ENCODE assay signal across 8 mouse cellular contexts in the genomic region with DNA sequence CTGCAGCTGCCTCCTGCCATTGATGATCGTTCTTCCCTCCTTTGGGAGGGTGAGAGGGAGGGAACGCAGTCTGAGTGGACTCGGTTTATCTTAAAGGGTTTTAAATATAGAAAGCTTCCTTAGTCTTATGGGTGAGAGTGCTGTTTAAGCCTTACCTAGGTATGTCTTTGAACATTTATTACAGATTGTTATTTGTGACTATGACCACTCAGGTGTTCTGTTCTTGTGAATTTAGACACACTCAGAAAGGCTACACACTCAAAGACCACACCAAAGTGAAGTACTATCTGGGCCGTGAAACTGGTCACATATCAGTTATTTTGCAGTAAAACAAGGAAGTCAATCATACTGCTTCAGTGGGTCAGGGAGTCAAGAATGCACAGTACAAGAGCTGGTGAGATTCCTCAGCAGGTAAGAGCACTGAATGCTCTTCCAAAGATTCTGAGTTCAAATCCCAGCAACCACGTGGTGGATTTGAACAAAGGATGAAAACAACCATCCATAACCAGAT. TPM values are rescaled to one million over a fixed set of nuclear protein-coding genes. Genes with fewer than 3 reads are reported as not detected.
A peak's percentile ranks its signal among the peaks of the same experiment; 100 is the strongest.
DNase-seq lines count a peak whose midpoint lies in the region; ATAC-seq and TF ChIP-seq lines count a peak whose summit lies in the region.

No protein-coding gene starts in this region.

- H3K36me3 ChIP-seq in embryonic facial prominence, embryonic 14.5 days (ENCODE audit: control insufficient read depth, insufficient read depth, low read length): no peaks in the 10 kb centered on the region
- H3K36me3 ChIP-seq in heart, embryonic 16.5 days (ENCODE audit: control insufficient read depth, insufficient read depth): no peaks in the 10 kb centered on the region
- H3K36me3 ChIP-seq in lung, embryonic 15.5 days: no peaks in the 10 kb centered on the region

- H3K27ac ChIP-seq in embryonic facial prominence, embryonic 14.5 days (replicated peaks; ENCODE audit: low read depth, low read length): peak overlapping the region; percentile 11; the same call in 1 of the 2 replicates
- peak overlapping the region; percentile 64 for H3K27ac ChIP-seq in heart, embryonic 16.5 days (ENCODE audit: low read length)
- peak overlapping the region; percentile 43 for H3K27ac ChIP-seq in layer of hippocampus, adult 2 months
- H3K27ac ChIP-seq in lung, embryonic 15.5 days: peak overlapping the region; percentile 69

- no peak overlapping the region for H3K9ac ChIP-seq in embryonic facial prominence, embryonic 14.5 days (ENCODE audit: low read depth, low read length)
- 0 out of 2 replicates have a peak overlapping the region, but pooled peaks have one; percentile 21 for H3K9ac ChIP-seq in heart, embryonic 16.5 days (ENCODE audit: low read length)
- H3K9ac ChIP-seq in lung, embryonic 15.5 days: no peak overlapping the region

- H3K4me3 ChIP-seq in embryonic facial prominence, embryonic 14.5 days (ENCODE audit: low read depth, low read length): no peak overlapping the region
- H3K4me3 ChIP-seq in heart, embryonic 16.5 days (ENCODE audit: low read length): no peak overlapping the region
- H3K4me3 ChIP-seq in layer of hippocampus, adult 2 months: peak overlapping the region; percentile 15; the same call in 1 of the 2 replicates
- no peak overlapping the region for H3K4me3 ChIP-seq in lung, embryonic 15.5 days

- no peaks in the 10 kb centered on the region for H3K9me3 ChIP-seq in embryonic facial prominence, embryonic 14.5 days (ENCODE audit: control insufficient read depth, low read length)
- H3K9me3 ChIP-seq in heart, embryonic 16.5 days (replicated peaks; ENCODE audit: control insufficient read depth, low read length): no peaks in the 10 kb centered on the region
- no peaks in the 10 kb centered on the region for H3K9me3 ChIP-seq in lung, embryonic 15.5 days

- peak; percentile 89 for DNase-seq in CD4-positive helper T cell, adult 2 months (ENCODE audit: low read depth, low spot score)
- DNase-seq in T-cell, adult 2 months (ENCODE audit: low spot score): peak; percentile 84
- DNase-seq in embryonic facial prominence, embryonic 14.5 days (ENCODE audit: low spot score): peak; percentile 95
- peak; percentile 52 to 62 for DNase-seq in layer of hippocampus, adult 2 months (ENCODE audit: low spot score in 2 of 2)
- peak; percentile 57 for DNase-seq in ovary, postnatal 14 days (ENCODE audit: low spot score)
- peak; percentile 63 for DNase-seq in thymus, postnatal 4 days

- ATAC-seq in embryonic facial prominence, embryonic 14.5 days (ENCODE audit: low read depth): no peak; the same call in 1 of the 2 replicates
- no peak; the same call in 1 of the 2 replicates for ATAC-seq in heart, embryonic 16.5 days (replicated peaks; ENCODE audit: extremely low read depth, insufficient read depth, low FRiP score)
- ATAC-seq in lung, embryonic 15.5 days (ENCODE audit: borderline replicate concordance, extremely low read depth, low FRiP score, low TSS enrichment): no peak

- no peak overlapping the region for H3K4me2 ChIP-seq in embryonic facial prominence, embryonic 14.5 days (ENCODE audit: low read depth, low read length)
- no peak overlapping the region for H3K4me2 ChIP-seq in heart, embryonic 16.5 days (ENCODE audit: low read depth, low read length)
- H3K4me2 ChIP-seq in lung, embryonic 15.5 days: no peak overlapping the region

- WGBS in embryonic facial prominence, embryonic 14.5 days: under 1% methylated on average over 4 of the region's 5 CpGs
- WGBS in heart, embryonic 16.5 days: 0% methylated on average over 5 of the region's 5 CpGs
- 0% methylated on average over 5 of the region's 5 CpGs for WGBS in lung, embryonic 15.5 days

- H3K27me3 ChIP-seq in embryonic facial prominence, embryonic 14.5 days (replicated peaks; ENCODE audit: control insufficient read depth, insufficient read depth, low read length): no peaks in the 10 kb centered on the region
- no peaks in the 10 kb centered on the region for H3K27me3 ChIP-seq in heart, embryonic 16.5 days (ENCODE audit: control insufficient read depth, insufficient read depth, low read length)
- H3K27me3 ChIP-seq in lung, embryonic 15.5 days: no peaks in the 10 kb centered on the region

- H3K4me1 ChIP-seq in embryonic facial prominence, embryonic 14.5 days (ENCODE audit: control insufficient read depth, insufficient read depth, low read length): peaks cover 4% of the 10 kb centered on the region; the same call in 1 of the 2 replicates
- H3K4me1 ChIP-seq in heart, embryonic 16.5 days (ENCODE audit: control insufficient read depth, insufficient read depth, low read length): peaks cover 8% of the 10 kb centered on the region; the same call in 1 of the 2 replicates
- peaks cover 12% of the 10 kb centered on the region for H3K4me1 ChIP-seq in lung, embryonic 15.5 days

- no peak for TF ChIP-seq CTCF in layer of hippocampus, adult 2 months (conservative IDR thresholded peaks at IDR 0.05)

RNA-seq across cellular contexts. Expression of gene Tex14, which starts 38.6 kb away (rescaled TPM):
- polyA plus RNA-seq in embryonic facial prominence, embryonic 14.5 days (2014; fragmentation: Nextera tagmentation; extraction: Ambion mirVana): 4.8 and 5.6 TPM in 2 replicates
- polyA plus RNA-seq in heart, embryonic 16.5 days (2015; fragmentation: Nextera tagmentation; extraction: Ambion mirVana): 0.06 and 0.42 TPM in 2 replicates
- under 1 TPM; 0.20 to 0.26 TPM for total RNA-seq in layer of hippocampus, adult 2 months (2021)
- polyA plus RNA-seq in lung, embryonic 15.5 days (2015; fragmentation: Nextera tagmentation; extraction: Ambion mirVana): 0.46 and 0.54 TPM in 2 replicates

RNA-seq across cellular contexts. Expression of gene Rad51c, which starts 38.7 kb away (rescaled TPM):
- 5.2 and 7.2 TPM in 2 replicates for polyA plus RNA-seq in embryonic facial prominence, embryonic 14.5 days (2014; fragmentation: Nextera tagmentation; extraction: Ambion mirVana)
- polyA plus RNA-seq in heart, embryonic 16.5 days (2015; fragmentation: Nextera tagmentation; extraction: Ambion mirVana): 9.2 and 10.1 TPM in 2 replicates
- 1 to 10 TPM; 4.0 to 4.2 TPM for total RNA-seq in layer of hippocampus, adult 2 months (2021)
- 9.0 and 11.3 TPM in 2 replicates for polyA plus RNA-seq in lung, embryonic 15.5 days (2015; fragmentation: Nextera tagmentation; extraction: Ambion mirVana)

Comparison
In these comparisons a context has a peak if more than half of its experiments do, and no peak if none do; other contexts are left out.
1. H3K27ac ChIP-seq: peak in every context shown above with its lines; median percentile 69 in lung, embryonic 15.5 days; 64 in heart, embryonic 16.5 days; 43 in layer of hippocampus, adult 2 months; 11 in embryonic facial prominence, embryonic 14.5 days.